Mouse (Mus musculus): Measurements from ENCODE around the gene Mettl7a1.
"Not testable (repeated sequence)": the region's sequence is repeated elsewhere in the genome, so short reads cannot be mapped to it uniquely, and the experiment has no call there.

The Mettl7a1 gene

GRCm38 (mm10) chr15:100300499-100300898 lies 3.4 kb upstream of the Mettl7a1 start:
- no peak for DNase-seq (ENCODE audit: low spot score in 2 of 2)

GRCm38 (mm10) chr15:100301556-100301955 lies 2.4 kb upstream of the Mettl7a1 start:
- DNase-seq (ENCODE audit: low spot score in 2 of 2) = no peak

DNA sequence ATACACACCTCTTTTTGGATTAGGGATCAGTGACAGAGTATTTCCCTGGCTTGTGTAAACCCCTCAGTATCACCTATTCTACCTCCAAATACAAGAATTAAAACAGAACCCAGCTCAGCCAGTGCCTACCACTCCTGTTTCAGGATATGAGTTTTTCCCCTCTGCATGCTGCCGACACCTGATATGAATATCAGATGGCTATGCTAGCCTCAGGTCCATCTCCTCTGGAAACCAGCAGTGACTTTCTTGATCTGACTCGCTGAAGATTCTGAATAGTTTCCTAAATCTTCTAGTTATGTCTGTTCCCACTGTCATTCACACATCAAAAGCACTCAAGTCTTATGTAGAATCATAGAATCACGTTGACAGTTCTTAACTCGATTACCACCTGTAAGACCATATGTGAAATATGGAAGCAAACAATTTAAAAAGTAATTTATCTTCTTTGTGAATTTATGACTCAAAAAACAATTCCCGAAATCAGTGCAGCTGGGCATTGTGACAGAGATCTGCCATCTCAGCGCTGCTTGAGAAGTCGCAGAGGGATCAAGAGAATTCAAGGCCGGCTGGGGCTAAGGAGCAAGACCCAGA lies 417 bp upstream of the Mettl7a1 start:
- DNase-seq (ENCODE audit: low spot score in 2 of 2) = no peak

DNA sequence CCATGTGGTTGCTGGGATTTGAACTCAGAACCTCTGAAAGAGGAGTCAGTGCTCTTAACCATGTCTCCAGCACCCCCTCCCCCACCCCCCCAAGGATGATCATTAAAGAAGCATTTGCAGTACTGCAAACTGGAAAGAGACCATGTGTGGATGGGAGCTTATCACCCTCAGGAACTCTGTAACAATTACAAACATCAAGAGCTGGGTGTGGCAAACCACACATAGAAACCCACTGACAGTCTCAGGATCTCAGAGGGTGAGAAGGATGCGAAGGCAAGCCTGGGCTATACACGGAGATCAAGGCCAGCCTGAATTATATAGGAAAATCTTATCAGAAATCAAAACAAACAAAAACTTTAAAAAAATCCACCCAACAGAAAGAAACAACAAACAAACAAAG lies 2.3 kb downstream of the Mettl7a1 start:
- no peak for DNase-seq (ENCODE audit: low spot score in 2 of 2)

- DNase-seq (ENCODE audit: low spot score in 2 of 2) = not testable (repeated sequence)
Observed at GRCm38 (mm10) chr15:100307438-100308096, 3.6 kb downstream of the Mettl7a1 start.

GRCm38 (mm10) chr15:100312346-100312745 lies 8.4 kb downstream of the Mettl7a1 start:
- no peak for DNase-seq (ENCODE audit: low spot score in 2 of 2)

DNA sequence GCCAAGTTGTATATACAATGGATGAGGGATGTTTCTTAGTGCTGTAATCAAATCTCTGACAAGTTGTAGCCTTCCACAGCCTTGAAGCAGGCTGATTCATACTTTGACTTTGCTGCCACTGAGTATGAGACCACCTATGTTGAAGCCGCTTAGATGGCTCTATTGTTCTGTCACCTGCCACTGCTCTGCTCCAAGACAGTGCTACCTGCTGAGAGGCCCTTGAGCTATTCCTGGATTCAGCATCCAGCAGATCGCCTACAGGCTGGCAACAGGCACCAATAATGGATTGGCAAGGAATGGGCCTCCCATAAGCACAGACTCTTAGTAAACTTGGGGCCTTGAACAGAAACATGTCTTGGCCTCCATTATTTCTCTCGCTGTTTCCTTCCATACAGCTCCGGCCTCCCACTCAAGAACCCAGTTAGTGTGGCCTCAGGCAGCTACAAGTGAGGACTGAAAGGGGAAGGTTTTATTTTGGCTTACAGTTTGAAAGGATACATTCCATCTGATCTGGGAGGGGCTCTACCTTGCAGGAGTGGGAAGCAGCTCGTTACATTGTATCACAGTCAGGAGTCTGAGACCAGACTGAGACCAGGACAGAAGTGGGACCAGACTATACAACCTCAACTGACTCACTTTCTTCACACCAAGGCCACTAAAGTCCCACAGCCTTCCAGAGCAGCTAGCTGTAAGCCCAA lies 10.7 kb downstream of the Mettl7a1 start:
- no peak for DNase-seq (ENCODE audit: low spot score in 2 of 2)

- not testable (repeated sequence) for DNase-seq (ENCODE audit: low spot score in 2 of 2)
Observed at GRCm38 (mm10) chr15:100318014-100318671, 14.2 kb downstream of the Mettl7a1 start.

GRCm38 (mm10) chr15:100319884-100320283 lies 15.9 kb downstream of the Mettl7a1 start:
- no peak for DNase-seq (ENCODE audit: low spot score in 2 of 2)

- no peak for DNase-seq (ENCODE audit: low spot score in 2 of 2)
Observed at GRCm38 (mm10) chr15:100320295-100320905, 16.5 kb downstream of the Mettl7a1 start.

- no peak for DNase-seq (ENCODE audit: low spot score in 2 of 2)
Observed at GRCm38 (mm10) chr15:100321134-100321533, 17.2 kb downstream of the Mettl7a1 start.

DNA sequence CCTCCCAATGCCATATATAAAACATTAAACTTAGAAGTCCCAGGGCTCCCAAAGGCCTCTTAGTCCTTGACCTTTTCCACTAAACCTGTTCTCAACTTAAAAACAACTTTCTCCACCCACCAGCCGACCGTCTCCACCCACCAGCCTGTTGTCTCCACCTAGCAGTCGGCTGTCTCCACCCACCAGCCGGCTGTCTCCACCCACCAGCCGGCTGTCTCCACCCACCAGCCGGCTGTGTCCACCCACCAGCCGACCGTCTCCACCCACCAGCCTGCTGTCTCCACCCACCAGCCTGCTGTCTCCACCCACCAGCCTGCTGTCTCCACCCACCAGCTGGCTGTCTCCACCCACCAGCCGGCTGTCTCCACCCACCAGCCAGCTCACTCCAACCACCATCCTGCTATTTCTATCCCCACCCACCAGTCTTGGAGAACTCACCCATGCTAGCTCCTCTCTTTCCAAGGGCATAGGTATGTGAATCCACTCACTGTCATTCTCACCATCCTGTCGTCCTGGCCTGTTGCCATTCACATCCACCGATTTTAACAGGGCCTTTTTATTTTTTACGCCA lies 20.2 kb downstream of the Mettl7a1 start:
- DNase-seq (ENCODE audit: low spot score in 2 of 2) = peak in 1 of 2 experiments; percentile 45

DNA sequence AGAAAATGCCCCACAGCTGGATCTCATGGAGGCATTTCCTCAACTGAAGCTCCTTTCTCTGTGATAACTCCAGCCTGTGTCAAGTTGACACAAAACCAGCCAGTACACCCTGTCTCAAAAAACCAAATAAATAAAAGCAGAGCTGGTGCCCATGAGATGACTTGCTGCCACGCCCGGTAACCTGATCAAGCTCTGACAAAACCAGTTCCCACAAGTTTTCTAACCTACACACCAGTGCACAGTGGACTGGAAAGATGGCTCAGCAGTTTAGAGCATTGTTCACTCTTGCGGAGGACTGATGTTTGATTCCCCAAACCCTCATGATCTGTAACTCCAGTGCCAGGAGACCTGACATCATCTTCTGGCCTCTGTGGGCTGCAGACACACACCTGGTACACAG lies 21.3 kb downstream of the Mettl7a1 start:
- DNase-seq (ENCODE audit: low spot score in 2 of 2) = no peak

DNA sequence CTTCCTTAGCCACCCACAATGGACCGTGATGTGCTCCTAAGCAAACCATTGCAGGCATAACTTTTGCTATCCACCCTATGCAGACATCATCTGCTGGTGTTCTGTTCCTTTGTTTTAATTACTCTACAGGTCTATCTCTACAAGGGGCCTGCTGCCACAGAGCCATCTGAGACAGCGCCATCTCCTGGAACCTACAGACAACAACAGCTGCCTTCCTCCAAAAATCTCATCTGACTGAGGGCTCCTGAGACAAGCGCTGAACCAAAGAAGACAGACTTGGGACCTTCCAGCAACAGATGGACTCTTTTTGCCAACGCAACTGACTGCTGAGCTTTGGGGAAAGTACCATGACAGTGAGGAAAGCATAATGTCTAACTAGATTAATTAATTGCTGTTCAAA lies 24.1 kb downstream of the Mettl7a1 start:
- DNase-seq (ENCODE audit: low spot score in 2 of 2) = not testable (repeated sequence)

DNA sequence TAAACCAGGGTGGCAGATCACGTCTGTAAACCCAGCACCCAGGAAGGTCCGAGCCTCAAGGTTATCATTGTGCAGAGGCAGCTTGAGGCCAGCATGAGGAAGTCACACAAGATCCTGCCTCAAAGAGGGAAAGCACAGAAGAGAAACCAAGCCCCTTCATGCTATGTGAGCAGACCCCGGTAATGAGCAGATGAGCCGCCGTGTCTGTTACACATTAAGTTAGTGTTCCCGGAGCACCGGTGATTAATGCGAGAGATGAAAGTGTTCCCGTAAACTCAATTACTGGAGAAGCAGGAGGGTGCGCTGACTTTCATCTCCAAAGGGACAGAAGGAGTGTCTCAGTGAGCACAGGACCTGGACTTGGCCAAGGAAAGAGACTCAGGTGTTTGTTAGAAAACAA lies 25.4 kb downstream of the Mettl7a1 start:
- not testable (repeated sequence) for DNase-seq (ENCODE audit: low spot score in 2 of 2)

DNA sequence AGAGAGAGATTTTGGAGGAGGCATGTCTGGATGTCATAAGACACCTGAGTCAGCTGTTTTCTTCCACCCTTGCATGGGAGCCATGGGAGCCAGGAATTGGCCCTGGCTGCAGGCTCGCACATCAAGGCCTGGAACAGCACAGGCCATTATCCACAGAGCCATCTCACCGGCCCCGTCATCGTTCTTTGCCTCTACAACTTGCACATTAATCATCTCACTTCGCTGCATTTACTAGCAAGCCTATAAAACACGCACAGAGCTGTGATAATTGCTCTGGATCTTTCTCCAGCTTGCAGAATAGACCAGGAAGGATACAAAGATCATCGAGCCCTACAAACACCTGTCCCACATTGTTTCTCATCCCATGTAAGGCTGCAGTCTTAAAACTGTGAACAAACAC lies 26.8 kb downstream of the Mettl7a1 start:
- DNase-seq (ENCODE audit: low spot score in 2 of 2) = no peak

DNA sequence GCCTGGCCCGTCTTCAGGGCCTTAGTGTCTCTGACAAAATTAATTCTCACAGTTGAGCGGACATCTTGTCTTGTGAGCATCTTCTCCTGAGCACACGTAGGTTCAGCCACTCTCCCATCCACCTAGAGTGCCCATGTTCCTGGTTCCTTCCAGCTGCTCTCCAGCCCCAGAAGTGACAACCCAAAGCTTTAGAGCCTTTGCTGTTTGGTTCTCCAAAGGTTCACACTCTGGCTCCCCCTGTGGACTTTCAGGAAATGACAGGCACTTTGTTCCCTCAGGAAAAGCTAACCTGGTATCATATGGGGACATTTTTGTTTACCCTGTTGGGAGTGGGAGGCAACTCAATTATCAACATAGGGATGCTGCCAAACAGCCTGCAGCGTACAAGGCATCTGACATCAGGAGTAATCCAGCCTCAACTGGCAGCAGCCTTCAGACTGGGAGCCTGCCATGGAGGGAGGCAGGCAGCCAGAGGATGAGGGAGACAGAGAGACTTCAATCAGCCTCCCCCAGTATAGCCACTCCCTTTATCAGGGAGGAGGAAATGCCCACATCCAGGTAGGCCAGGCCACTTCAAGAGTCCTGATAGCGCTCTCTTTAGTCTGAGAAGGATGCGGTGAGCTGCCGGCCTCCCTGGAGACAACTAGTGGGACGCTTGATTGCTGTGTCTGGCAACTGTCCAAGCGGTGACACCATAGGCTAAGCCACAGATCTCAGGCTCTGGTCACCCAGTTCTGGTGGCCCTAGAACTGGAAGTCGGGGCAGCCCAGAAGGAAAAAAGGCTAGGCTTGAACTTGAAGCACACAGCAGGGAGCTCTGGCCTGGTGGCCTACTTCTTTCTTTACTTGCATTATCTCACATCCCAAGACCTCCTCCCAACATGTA lies 28.4 kb downstream of the Mettl7a1 start:
- DNase-seq (ENCODE audit: low spot score in 2 of 2) = not testable (repeated sequence)

GRCm38 (mm10) chr15:100334629-100335028 lies 30.7 kb downstream of the Mettl7a1 start, which contains the start of gene Mettl7a3:
Mettl7a3 (plus strand) TSS chr15:100334929.
- DNase-seq (ENCODE audit: low spot score in 2 of 2) = no peak

DNA sequence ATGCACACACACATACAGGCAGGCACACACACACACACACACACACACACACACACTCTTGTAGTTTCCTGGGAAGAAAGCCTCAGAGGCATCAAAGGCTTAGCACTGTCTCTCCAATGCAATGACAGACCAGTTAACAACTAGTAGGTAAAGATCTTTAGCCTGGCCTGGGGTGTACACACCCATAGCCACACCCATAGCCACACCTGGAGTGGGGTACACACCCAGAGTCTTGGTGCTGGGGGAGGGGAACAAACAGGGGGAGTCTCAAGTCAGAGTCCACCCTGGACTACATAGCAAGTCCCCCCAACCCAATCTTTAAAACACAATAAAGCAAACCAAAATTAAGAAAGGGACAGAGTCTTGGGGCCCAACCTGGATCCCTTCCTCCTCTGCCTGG lies 33.4 kb downstream of the Mettl7a1 start:
- not testable (repeated sequence) for DNase-seq (ENCODE audit: low spot score in 2 of 2)

- DNase-seq (ENCODE audit: low spot score in 2 of 2) = peak in 1 of 2 experiments; percentile 50
Observed at GRCm38 (mm10) chr15:100337847-100338246, 33.9 kb downstream of the Mettl7a1 start.

Measured in frontal cortex, postnatal 36 days (tissue).